Mouse (Mus musculus): ENCODE data around the gene Rpl22.

DNA sequence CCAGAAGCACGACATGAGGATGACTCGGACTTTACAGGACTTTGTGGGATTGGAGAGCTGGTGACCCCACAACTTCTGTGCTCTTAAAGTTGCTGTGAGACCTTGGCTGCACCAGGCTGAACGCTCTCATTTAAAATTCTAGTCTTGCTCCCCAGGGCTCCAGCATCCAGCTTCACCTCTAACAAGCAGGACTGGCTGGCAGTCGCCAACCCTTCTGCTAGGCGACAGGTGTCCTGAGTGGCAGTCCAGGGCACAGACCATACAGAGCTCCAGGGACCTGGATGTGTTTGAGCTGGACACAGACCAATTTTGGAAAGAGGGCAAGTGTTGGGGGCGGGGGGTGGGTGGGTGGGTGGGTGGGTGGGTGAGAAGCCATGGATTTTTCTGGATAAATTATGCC lies 12.2 kb downstream of the Rpl22 start:
- TF ChIP-seq GATA1 (IDR thresholded peaks at IDR 0.05; ENCODE audit: low read depth, low read length) = no peak
- no peak for TF ChIP-seq POLR2A (IDR thresholded peaks at IDR 0.05; ENCODE audit: control insufficient read depth in 1 of 2, insufficient read depth in 1 of 2, low read depth in 1 of 2, low read length in 2 of 2, poor library complexity in 1 of 2)
- TF ChIP-seq CTCF (IDR thresholded peaks at IDR 0.05 in 2 of 3, conservative IDR thresholded peaks at IDR 0.05 in 1 of 3; ENCODE audit: control insufficient read depth in 1 of 3, insufficient read depth in 1 of 3, low read depth in 2 of 3, low read length in 3 of 3, poor library complexity in 1 of 3, severe bottlenecking in 1 of 3) = no peak
- no peak for TF ChIP-seq CHD1 (IDR thresholded peaks at IDR 0.05; ENCODE audit: low read depth, low read length)

Data from MEL (cell line).